Mouse (Mus musculus) adrenal gland (tissue): ENCODE results near the gene Mrgprh.
"Not testable (repeated sequence)": the region's sequence is repeated elsewhere in the genome, so short reads cannot be mapped to it uniquely, and the experiment has no call there.

Experiments used
- intact Hi-C: fragments of 180-260 bp; cut with DNase I; formaldehyde crosslinking; loops from one replicate; pipeline ENCODE4 v1.15.1; 2025

The Mrgprh gene

DNA sequence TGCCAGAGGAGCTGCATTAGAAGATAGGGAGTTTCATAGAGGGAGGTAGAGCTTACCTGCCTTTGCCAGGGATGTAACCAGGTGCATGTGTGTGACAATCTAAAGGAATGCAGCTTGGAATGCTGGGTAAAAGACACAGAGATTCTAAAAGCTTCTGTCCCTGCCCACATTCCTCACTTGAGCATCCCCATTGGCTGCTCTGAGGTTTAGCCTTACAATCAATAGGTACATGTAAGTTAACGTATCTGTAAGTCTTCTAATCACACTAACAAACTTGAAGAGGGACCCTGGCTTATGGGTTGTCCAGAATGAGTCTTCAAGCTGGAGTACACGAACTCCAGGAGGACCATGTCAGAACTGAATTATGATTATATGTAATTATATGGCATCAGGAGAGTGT, 7.8 kb upstream of the Mrgprh start, which contains the start of gene Mas1:
TSS of gene Mas1 (minus strand) at position 101 of the 400 bp plus-strand sequence.
- intact Hi-C loops, result no loop called here

DNA sequence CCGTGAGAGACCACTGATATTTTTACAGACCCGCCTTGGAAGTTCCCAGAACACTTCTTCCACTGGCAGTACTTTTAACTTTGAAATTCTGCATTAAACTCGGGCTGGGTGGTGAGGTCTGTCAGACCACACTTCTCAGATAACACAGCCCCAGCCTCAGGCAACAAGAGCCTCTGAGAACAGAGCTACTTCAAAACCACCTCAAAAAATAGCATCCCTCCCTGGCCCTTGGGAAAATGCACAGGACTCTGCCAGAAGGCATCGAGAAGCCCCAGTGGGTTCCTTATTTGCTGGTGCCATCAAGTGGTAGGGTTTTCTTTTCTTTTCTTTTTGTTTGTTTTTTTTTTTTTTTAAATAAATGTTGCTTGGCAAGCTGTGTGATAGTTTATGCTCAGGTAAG, 7.2 kb upstream of the Mrgprh start:
- intact Hi-C loops, result no loop called here

DNA sequence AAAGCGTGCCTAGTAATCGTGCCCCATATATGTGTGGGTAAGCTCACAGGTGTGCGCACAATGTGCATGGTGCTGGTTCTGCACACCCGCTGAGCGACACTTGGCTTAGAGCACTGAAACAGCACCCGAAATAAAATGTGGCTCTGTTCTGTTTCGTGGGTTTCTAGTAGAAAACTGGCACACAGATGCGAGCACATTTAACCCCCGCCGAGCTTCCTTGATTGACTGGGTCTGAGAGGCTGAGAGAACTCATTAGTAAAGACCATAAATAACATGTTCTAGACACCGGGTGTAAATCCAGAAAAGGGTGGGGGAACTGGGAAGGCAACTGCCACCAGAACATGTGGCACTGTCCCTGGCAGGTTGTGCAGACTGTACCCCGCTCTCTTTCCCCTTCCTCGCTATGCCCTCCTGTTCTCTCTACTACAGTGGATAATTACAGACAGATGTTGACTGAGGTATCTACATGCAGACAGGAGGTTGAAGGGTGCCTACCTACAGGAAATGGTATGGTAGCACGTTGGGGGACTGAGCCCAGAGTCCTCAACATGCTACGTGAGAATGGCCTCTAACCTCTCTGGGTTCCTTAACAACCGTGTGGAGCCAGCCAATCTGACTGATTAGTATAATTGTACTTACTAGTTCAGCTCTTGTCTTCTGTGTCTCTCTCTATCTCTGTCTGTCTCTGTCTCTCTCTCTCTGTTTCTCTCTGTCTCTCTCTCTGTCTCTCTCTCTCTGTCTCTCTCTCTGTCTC, 3.4 kb upstream of the Mrgprh start:
- intact Hi-C loops, result no loop called here

DNA sequence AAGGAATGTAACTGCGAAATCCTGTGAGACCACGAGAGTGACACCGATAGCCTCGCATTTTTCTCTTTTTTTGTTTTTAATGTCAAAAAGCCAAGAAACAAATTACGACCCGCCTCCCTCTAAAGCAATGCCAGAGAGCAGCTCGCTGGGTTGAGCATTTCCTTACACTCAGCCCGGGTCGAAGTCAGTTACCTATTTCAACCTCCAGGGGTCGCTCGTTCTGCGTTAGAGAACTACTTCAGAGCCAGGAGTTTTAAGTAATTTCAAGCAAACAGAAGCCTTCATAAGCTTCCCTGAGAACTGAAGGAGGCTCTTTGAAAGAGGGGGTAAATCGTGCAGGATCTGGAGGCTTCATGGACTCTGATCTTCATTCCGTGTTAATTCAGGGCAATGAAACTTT, 4.3 kb downstream of the Mrgprh start:
- intact Hi-C loops, result no loop called here

DNA sequence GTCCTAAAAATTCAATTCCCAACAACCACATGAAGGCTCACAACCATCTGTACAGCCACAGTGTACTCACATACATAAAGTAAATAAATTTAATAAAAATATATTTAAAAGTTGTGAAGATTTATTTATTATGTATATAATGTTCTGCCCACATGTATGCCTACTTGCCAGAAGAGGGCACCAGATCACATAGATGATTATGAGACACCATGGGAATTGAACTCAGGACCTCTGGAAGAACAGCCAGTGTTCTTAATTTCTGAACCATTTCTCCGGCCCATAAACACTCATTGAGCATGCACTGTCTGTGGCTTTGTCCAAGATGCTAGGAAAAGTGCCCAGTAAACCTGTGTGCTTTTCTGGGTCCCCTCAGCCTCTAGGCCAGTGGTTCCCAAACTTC, 5.4 kb downstream of the Mrgprh start:
- intact Hi-C loops, result no loop called here

DNA sequence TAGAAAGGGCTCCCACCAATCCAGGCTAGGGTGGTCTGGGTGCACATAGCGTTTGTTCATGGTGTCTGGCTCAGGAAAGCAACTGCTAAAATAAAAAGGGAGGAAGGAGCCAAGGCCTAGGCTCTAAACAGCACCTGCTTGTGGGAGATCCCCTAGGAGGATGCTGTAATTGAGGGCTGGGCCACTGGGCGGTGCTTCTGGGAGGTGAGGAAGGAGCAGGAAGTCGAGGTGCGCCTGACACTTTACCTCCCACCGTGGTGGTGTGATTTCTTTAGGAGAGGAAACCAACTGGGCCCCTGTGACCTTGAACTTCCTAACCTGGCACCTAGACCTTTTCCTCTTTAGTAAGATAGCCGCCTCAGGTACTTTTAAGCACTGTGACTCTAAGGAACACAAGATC, 10.8 kb downstream of the Mrgprh start:
- intact Hi-C loops, result no loop called here

DNA sequence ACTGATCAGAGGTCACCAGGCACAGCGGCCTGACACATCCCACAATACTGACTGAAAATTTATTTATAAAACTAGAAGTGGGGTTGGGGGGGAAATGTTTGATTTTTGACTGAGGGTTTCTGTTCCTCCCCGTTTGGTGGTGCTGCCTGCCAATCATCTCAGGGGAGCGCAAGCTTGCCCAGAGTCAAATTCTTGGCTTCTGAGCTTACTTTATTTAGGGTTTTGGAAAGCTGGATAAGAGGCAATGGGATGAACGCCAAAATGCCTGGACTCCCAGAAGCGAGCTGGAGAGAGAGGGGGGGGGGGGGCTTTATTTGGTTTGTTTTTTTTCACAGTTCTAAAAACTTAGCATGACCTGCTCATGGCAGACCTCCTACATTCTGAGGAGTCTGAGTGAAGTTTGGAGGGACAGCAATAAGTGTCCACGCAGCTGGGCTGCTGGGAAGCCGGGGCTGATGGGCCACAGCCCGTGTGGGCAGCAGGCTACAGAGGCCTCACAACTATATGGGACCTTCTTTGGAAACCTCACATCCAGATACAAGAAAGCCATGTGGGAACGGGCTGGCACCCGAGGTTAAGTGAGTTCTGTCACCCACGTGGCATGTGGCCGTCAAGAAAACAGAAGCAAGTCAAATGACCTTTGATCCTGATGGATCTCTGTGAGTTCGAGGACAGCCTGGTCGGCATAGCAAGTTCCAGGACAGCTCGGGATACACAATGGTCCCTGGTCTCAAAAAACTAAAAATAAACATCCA, 11.4 kb downstream of the Mrgprh start:
- intact Hi-C loops, result no loop called here

DNA sequence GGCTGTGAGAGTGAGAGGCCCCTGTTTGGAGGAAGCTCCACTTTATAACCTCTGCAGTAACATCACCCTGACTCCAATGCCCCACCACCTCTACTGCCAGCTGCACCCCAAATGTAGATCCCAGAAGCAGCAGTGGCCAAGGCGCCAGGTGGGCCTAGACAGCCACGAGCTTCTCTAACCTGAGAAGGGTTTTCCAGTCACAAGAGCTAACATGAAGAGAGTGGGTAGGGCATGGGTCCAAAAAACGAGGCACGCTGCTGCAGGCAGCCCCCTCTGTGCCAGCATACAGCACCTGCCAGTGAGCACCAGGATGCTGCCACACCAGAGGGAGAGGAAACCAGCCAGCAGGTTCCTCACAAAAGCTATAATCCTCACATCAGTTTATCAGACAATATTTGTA, 15.2 kb downstream of the Mrgprh start:
- intact Hi-C loops, result no loop called here

DNA sequence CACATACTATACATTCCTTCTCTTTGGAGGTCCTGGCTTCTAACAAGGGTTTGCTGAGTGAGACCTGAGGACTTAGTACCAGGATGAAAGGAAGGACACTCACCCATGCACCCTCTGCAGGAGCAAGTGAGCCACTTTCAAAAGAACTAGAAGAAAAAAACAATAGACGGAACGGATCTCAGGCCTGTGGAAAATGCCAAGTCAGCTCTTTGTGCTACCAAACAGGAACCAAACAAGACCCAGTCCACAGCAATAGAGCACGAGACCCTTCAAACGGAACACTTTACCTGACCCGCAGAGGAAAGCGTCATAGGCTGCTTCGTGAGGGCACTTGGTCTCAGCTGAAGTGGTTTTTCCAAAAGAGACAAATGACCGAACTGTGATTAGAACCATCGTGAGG, 16.2 kb downstream of the Mrgprh start:
- intact Hi-C loops, result no loop called here

DNA sequence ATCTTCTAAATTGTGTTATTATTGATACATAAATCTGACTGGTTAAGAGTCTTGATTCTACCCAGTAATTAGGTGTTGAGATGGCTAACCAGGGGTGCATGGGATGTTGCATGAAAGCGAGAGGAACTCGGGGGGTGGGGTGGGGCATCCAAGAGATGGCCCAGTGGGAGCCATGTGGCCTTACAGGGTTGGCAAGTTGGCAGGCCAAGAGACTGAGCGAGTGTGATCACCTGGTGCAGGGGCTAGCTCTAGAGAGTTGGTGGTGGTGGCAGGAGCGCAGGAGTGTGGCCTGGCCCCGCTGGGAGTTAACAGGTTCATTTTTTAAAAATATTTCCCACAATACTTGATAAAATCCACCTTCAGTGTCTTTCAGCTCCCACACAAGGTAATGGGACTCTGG, 21.8 kb downstream of the Mrgprh start:
- intact Hi-C loops, result no loop called here

DNA sequence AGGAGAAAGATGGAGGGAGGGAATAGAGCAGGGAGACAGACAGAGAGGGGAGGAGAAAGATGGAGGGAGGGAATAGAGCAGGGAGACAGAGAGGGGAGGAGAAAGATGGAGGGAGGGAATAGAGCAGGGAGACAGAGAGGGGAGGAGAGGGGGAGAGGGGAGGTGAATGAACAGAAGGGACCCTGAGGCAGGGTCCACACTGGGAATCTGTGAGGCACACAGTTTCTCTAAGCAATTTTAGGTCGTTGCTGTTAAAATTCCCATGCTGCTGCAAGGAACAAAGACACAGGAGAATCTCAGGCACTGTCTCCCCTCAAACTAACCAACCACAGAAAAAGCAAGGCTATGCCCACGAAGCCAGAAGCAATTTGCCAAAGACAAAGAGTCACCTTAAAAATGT, 22.8 kb downstream of the Mrgprh start:
- intact Hi-C loops, result not testable (repeated sequence)

DNA sequence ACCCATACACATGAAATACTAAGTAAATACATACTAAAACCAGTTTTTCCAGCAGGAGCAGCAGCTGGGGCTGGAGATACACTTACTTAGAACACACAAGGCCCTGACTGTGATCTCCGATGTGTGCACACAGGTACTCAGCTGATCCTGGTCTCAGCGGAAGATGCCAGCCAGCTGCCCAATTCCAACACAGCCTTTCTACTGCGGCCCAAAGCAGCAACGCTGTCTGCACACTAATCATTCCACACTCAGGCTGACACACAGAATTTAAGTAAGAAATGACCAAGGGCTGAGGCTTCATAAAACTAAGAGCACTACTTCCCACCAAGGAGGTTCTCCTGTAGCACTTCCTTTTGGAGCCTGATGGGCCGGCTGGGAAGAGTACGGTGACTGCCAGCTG, 26.5 kb downstream of the Mrgprh start:
- intact Hi-C loops, result no loop called here

DNA sequence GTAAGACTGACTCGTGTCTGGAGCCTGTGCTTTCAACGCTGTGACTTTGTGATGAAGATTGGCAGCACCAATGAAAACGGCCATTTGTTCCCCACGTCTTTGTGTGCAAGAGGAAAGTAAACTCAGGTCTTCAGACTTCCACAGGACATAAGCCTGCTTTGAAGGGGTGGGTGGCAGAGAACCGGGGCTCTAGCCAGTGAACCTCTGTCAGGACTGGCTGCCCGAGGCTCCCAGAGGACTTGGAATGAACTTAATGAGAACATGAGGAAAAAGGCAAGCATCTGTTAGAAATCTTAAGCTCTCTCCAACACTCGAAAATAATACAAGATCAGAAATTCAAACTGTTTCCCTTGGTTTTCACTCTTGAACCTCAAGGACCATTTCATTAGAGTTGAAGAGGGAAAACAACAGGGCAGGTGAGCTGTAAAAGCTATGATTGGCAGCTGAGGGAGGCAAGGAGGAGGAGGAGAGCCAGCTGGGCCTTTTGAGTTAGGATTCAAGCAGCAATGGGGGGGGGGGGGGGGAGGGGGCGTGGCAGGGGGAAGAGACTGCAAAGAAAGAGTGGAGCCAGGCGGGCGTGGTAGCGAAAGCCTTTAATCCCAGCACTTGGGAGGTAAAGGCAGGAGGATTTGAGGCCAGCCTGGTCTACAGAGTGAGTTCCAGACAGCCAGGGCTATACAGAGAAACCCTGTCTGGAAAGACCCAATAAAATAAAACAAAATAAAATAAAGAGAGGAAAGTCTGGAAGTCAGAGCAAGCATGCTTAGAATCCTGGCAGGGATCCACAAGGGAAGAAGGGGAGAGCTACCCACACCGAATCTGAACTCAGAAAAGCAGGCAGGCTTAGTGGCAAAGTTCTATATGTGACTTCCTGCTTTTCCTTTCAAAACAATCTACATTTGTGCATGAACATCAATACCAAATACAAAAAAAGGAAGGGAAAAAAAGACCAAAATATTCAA, 27.8 kb downstream of the Mrgprh start:
- intact Hi-C loops, result no loop called here

DNA sequence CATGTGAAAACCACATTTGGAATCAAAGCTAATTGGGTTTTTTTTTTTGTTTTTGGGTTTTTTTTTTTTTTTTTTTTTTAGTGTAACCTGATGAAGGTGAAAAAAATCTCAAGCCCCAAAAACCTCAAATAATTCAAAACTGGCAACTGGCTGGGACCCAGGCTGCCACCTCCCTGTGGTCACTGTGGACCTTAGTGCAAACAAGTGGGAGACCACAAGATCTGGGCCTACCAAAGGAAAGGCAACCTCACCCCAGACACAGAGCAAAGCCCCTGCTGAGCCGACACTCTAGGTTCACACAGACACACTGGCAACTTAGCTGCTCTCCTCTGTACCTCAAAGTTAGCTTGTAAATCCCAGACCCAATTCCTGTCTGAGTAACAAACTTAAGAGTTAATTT, 28.5 kb downstream of the Mrgprh start:
- intact Hi-C loops, result no loop called here

DNA sequence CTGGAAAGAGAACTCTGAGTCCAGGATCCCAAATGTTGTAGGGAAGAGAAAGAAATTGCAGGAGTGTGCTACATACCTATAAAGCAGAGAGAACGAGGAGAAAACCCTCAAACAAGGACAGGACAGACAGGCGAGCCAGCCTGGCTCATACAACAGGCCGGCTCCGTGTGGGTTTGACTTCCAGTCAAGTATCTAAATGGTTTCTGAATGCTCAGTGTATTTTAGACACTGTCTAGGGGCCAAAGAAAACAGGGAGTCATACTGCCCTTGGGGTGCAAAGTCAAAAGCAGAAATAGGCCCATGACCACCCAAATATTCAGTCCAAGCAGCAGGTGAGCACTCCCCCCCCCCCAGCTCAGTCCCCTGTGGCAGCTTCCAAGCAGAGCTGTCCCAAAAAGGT, 30.0 kb downstream of the Mrgprh start:
- intact Hi-C loops, result no loop called here

DNA sequence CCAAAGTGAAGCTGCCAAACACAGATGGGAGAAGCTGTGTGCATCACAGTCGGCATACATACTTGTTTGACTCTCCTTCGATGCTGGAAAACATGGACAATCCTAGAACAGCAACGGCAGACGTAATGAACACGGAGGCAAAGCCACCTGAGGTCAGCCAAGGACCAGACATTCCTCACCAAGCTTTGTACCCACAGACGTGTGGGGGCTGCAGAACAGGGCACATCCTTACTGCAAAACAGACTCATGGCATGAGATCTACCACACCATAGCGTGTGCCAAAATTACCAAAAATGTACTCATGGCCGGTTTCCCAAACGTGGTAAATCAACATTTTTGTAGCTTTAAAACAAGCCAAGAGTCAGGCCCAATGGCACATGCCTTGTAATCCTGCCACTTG, 30.6 kb downstream of the Mrgprh start:
- intact Hi-C loops, result no loop called here

DNA sequence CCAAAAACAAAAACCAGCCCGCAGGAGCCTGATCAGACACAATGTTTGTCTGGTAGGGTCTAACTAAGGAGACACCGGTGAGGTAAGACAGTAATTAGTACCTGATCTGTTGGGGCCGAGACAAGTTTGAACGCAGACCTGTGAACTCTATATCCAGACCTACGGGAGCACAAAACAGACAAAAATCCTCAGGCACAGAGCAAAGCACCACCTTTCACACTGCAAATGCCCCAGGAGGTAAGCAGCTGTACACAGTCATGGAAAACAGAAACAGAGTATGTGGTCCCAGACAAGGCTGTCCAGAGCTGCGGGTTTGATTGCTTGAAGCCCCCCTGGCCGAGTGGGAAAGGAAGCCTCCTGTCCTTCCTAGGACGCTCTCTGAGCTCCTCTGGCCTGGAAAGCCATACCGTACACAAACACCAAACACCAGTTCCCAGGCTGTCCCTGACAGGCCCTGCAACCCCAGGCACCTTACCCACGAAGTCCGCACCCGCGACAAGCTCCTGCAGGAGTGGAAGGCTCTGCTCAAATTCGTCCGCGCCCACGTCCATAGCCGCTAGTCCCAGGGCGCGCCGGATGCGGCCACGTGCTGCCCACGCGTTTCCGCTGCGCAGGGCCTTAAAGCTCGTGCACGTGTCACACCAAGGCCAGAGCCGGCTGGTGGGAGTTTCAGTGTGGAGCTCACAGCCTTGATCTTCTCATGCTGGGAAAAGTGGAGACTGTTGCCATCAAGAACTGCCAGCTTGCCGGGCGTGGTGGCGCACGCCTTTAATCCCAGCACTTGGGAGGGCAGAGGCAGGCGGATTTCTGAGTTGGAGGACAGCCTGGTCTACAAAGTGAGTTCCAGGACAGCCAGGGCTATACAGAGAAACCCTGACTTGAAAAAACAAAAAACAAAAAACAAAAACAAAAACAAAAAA, 33.8 kb downstream of the Mrgprh start, which contains the start of gene Pnldc1:
TSS of gene Pnldc1 (minus strand) at position 870 of the 920 bp plus-strand sequence.
- intact Hi-C loops, result no loop called here

DNA sequence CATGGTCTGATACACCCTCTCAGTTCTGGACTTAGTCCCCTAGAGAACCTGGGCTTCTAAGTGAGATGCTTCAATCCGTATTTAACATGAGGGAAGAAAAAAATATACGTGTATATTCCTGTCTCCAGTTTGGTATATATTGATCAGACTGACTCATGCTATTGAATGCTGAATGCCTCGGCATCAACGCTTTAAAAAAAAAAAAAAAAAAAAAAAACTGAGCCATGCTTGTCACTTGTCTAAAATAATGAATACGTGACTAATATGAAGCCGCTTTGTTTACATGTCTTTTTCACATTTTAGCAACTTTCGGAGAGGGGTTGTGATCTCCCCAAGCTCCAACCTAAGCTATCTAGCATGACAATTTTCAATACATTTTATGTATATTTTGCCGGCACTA, 34.6 kb downstream of the Mrgprh start:
- intact Hi-C loops, result no loop called here

DNA sequence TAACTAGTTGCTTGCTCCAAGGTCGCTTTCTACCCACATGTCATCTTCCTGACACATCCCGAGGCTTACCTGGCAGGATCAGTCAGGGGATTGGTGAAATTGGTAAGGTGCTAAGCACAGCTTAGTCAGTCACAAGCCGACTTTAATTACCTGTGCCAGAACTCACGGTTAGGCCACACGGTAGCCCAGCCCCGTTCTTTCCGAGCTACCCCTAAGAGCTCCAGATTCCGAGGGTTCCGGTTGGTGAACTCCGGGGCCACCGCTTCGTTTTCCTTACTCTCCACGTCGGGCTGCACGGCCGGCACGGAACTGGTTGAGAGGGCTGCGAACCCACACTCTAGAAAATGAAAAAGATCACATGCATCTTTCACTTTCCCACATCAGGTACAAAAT, 39.6 kb downstream of the Mrgprh start, which contains the start of gene Tcp1:
TSS of gene Tcp1 (plus strand) at position 214 of the 393 bp plus-strand sequence.
- intact Hi-C loops, result loop anchor here (5.0 kb wide), 1 partner anchor 47 kb away; the partner anchor contains the start of gene Acat2

DNA sequence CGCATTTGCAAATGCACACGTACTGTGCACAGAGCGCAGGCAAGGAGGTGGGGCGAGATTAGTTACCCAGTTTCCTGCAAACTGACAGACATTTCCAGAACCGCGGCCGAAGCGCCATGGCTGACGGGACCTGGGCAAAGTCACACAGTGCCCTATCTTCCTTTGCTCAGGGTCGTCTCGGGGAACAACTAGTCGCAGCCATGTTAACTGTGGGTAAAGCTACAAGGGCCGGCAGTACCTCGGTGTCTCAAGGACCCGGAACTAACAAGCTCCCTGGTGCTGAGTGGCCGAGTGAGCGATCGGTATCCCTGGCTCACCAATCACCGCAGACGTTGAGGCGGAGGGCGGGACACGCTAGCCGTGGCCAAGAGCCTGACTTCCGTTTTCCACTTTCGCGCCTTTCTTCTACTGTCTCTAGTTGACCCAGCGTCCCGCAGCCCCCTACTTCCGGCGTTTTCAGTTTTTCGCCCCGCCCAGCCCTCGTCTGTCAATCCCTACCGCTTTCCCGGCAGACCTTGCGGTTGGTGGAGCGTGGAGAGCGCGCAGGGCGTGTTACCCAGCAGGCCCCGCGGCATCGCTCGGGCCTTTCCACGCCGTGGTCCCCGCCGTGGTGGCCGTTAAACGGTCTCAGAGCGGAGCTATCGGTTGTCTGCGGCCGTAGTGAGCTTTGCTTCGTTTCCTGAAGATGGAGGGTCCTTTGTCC, 40.2 kb downstream of the Mrgprh start, which contains the start of gene Mrpl18:
TSS of gene Mrpl18 (minus strand) at position 465 of the 703 bp plus-strand sequence.
- intact Hi-C loops, result loop anchor here (5.0 kb wide), 1 partner anchor 46 kb away; the partner anchor contains the start of gene Acat2
